Mouse (Mus musculus) forebrain, embryonic 14.5 days (tissue): ENCODE results near the gene Gm16503. TPM values are rescaled to one million over a fixed set of nuclear protein-coding genes. Genes with fewer than 3 reads are reported as not detected.
"Not testable (repeated sequence)": the region's sequence is repeated elsewhere in the genome, so short reads cannot be mapped to it uniquely, and the experiment has no call there.

Experiments used
- ATAC-seq: fragments of 200-750 bp; cut with Nextera tagmentation; 2 replicates; pipeline ENCODE4 v1.8.0; 2017; ENCODE audit warnings: mild to moderate bottlenecking, moderate library complexity
- DNase-seq: peaks from one replicate; pipeline ENCODE4 v3.0.0-alpha.2; 2015; ENCODE audit warnings: low spot score
- H3K27ac ChIP-seq: fragments of 300-500 bp; sonication (generic); 2 replicates; pipeline ENCODE4 v1.5.1; 2014; ENCODE audit warnings: low read depth, mild to moderate bottlenecking, control low read depth, low read length, moderate library complexity
- H3K27me3 ChIP-seq: fragments of 300-500 bp; sonication (generic); replicated peaks from 2 replicates; pipeline ENCODE4 v1.6.1; 2014; ENCODE audit warnings: low read length, control low read depth, mixed read lengths; ENCODE audit not compliant: control insufficient read depth, insufficient read depth
- H3K36me3 ChIP-seq: fragments of 300-500 bp; sonication (generic); 2 replicates; pipeline ENCODE4 v1.6.1; 2014; ENCODE audit warnings: low read length, control low read depth; ENCODE audit not compliant: control insufficient read depth, insufficient read depth
- H3K4me1 ChIP-seq: fragments of 300-500 bp; sonication (generic); 2 replicates; pipeline ENCODE4 v1.6.1; 2014; ENCODE audit warnings: antibody characterized with exemption, low read length, control low read depth; ENCODE audit not compliant: control insufficient read depth, insufficient read depth
- H3K4me2 ChIP-seq: fragments of 300-500 bp; sonication (generic); 2 replicates; pipeline ENCODE4 v1.6.1; 2014; ENCODE audit warnings: mild to moderate bottlenecking, control low read depth, low read length
- H3K4me3 ChIP-seq: fragments of 300-500 bp; sonication (generic); 2 replicates; pipeline ENCODE4 v1.5.1; 2014; ENCODE audit warnings: low read depth, low read length, control low read depth
- H3K9ac ChIP-seq: fragments of 300-500 bp; sonication (generic); 2 replicates; pipeline ENCODE4 v1.6.1; 2014; ENCODE audit warnings: mild to moderate bottlenecking, low read length, control low read depth, moderate library complexity
- H3K9me3 ChIP-seq: fragments of 300-500 bp; sonication (generic); replicated peaks from 2 replicates; pipeline ENCODE4 v1.6.1; 2016; ENCODE audit warnings: low read length, control low read depth, mixed read lengths; ENCODE audit not compliant: control insufficient read depth
- WGBS: fragments of 180-500 bp; shearing (Covaris S2); extraction: QIAGEN DNeasy Blood & Tissue Kit; methylation state at CpG from one replicate; pipeline ENCODE4 v1.1.7; 2014; 5-methylcytosine and 5-hydroxymethylcytosine counted together
- polyA plus RNA-seq: library from polyadenylated mRNA; unstranded; fragments of >200 nt; fragmentation: Nextera tagmentation; extraction: Ambion mirVana; gene quantifications from 2 replicates; pipeline ENCODE4 v1.2.1, GENCODE M21; 2014

Gm16503 gene
- polyA plus RNA-seq, result 0.12 and 0.13 TPM in 2 replicates

DNA sequence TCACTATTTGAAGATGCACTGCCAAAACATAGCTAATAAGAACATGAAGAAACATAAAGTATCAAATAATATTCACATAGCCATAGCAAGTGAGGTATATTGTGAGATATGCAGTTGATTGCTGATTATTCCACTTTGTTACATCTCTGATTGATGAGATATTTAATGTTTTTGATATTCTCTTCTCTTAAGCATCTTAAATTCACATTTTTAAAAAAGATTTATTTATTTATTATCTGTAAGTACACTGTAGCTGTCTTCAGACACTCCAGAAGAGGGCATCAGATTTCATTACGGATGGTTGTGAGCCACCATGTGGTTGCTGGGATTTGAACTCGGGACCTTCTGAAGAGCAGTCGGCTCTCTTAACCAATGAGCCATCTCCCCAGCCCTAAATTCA is at the start of gene Gm16503:
Gene Gm16503, plus strand, starts transcription at position 301 of the 400 bp plus-strand sequence.
- H3K4me2 ChIP-seq, H3K4me3 ChIP-seq, H3K36me3 ChIP-seq, ATAC-seq, H3K4me1 ChIP-seq, H3K9ac ChIP-seq, H3K27ac ChIP-seq, DNase-seq, H3K27me3 ChIP-seq: not testable (repeated sequence)
- H3K9me3 ChIP-seq, result peaks cover 37% of the 10 kb centered on the region
- 83% methylated on average over 3 of the region's 3 CpGs for WGBS

DNA sequence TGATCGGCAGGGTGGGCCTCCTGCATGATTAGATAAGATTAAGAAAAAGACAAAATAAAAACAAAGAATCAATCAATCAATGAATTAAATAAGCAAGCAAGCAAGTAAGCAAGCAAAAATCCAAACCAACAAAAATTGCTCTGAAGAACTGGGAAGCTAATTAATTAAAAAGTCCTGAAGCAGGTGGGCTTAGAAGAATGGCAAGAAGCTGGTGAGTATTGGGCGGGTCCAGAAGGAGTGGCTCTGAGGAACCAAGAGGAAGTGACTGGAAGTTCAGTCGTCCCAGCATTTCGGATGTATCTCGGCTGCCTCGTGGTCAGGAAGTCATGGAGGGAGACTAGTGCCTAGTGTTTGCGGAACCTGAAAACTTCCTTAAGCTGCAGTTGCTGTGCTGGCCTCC is 47.9 kb upstream of the Gm16503 start, which contains the start of gene Zfp982:
Gene Zfp982, plus strand, starts transcription at position 301 of the 400 bp plus-strand sequence.
- ATAC-seq, DNase-seq, H3K4me2 ChIP-seq, H3K27ac ChIP-seq, H3K4me3 ChIP-seq, H3K9ac ChIP-seq, H3K27me3 ChIP-seq, H3K36me3 ChIP-seq, H3K4me1 ChIP-seq: not testable (repeated sequence)
- WGBS, result 93% methylated on average over 7 of the region's 7 CpGs
- peaks cover 29% of the 10 kb centered on the region for H3K9me3 ChIP-seq

DNA sequence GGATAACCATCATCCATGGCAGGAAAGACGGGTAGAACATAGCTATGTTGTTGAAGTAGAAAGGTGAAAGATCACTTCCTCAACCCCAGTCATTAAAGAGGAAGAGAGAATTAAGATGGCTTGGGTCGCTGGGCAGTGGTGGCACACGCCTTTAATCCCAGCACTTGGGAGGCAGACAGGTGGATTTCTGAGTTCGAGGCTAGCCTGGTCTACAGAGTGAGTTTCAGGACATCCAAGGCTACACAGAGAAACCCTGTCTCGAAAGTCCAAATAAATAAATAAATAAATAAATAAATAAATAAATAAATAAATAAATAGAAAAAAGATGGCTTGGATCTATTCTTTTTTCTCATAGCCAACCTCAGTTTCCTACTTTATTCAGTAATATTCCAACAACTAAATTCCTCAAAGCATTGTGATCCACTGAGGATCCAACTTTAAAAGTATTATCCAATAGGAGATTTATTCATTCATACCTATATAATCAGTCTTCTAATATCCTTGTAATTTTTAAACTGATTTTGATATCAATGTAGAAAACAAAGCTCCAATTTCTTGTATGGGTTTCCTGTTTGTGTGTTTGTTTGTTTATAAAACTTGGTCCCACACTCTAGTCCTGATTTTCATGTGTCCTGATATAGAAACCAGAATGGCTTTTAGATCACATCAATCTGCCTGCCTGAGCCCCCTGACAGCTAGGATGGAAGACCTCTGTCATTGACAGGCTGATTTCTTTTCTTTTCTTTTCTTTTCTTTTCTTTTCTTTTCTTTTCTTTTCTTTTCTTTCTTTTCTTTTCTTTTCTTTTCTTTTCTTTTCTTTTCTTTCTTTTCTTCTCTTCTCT is 41.0 kb upstream of the Gm16503 start:
- H3K36me3 ChIP-seq, H3K4me3 ChIP-seq, H3K27ac ChIP-seq, ATAC-seq, H3K4me1 ChIP-seq, H3K4me2 ChIP-seq, H3K9ac ChIP-seq, DNase-seq, H3K27me3 ChIP-seq: not testable (repeated sequence)
- H3K9me3 ChIP-seq, result peaks cover 16% of the 10 kb centered on the region
- WGBS, result 87% methylated on average over 5 of the region's 5 CpGs

DNA sequence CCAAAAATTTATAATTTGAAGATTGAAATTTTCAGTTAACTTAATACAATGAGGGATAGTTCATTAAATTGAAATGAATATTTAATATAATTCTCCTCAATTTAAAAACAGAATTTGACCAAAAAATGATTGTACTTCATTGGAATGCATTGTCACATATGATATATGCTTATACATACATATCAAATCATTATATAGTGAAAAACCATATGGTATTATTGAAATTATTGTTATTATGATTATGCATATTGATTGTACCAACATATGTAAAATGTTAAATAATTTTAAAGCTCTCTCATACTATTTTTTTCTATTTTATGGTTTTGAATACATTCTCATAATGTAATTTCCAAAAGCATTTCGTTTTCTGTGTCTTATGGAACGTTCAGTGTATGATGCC is 30.8 kb upstream of the Gm16503 start:
- Histone ChIP-seq H3K9ac (no peak overlapping the region), H3K4me1 (no peaks in the 10 kb centered on the region), H3K4me2 (no peak overlapping the region), H3K27ac (no peak overlapping the region), H3K4me3 (no peak overlapping the region), H3K36me3 (no peaks in the 10 kb centered on the region), H3K9me3 (peaks cover 24% of the 10 kb centered on the region), H3K27me3 (no peaks in the 10 kb centered on the region)
- ATAC-seq (no peak), DNase-seq (no peak)
- 81% methylated on average over 2 of the region's 2 CpGs for WGBS

DNA sequence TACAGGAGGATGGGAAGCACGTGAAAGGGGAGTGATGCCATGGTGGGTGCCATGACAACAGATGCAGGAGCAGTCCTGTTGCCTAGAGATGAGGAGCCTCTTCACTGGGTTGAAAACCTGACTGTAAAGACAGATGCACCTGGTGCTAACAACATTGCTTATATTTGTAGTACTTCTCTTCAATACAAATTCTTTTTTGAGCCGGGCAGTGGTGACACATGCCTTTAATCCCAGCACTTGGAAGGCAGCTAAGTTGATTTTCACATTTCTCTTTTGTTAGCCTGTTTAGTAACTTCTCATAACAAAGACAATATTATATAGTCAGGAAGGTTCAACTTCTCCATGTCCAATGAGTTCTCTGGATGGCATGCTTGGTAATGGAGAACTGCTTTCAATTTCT is 21.0 kb upstream of the Gm16503 start:
- H3K4me1 ChIP-seq, result no peaks in the 10 kb centered on the region
- peaks cover 67% of the 10 kb centered on the region for H3K9me3 ChIP-seq
- H3K4me3 ChIP-seq, result no peak overlapping the region
- no peaks in the 10 kb centered on the region for H3K27me3 ChIP-seq
- DNase-seq (no peak), ATAC-seq (0 out of 2 replicates have a peak, but pooled peaks have one; percentile 23)
- no peak overlapping the region for H3K9ac ChIP-seq
- 69% methylated on average over 2 of the region's 2 CpGs for WGBS
- H3K4me2 ChIP-seq, result no peak overlapping the region
- no peak overlapping the region for H3K27ac ChIP-seq
- no peaks in the 10 kb centered on the region for H3K36me3 ChIP-seq

DNA sequence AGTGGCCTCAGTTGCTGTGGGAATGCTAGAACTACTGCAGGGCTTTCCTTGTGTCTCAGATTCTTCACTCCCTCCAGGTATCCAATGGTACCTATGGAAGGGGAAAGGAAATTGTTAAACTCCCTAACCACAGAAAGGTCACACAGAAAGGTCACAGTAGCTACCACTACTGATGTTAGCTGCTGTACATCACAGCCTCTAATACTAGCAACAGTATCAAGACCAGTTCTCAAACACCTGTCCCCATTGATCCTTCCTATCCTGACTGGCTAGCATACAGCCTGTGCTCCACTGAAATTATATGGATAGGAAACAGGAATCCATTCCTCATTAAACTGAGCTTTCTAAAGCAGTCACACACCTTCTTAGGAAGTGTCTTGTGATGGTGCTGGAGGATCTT is 19.9 kb upstream of the Gm16503 start:
- no peak overlapping the region for H3K4me2 ChIP-seq
- peaks cover 73% of the 10 kb centered on the region for H3K9me3 ChIP-seq
- no peaks in the 10 kb centered on the region for H3K36me3 ChIP-seq
- no peak overlapping the region for H3K4me3 ChIP-seq
- no peak overlapping the region for H3K9ac ChIP-seq
- ATAC-seq (no peak), DNase-seq (no peak)
- H3K4me1 ChIP-seq, result no peaks in the 10 kb centered on the region
- no peaks in the 10 kb centered on the region for H3K27me3 ChIP-seq
- H3K27ac ChIP-seq, result no peak overlapping the region

DNA sequence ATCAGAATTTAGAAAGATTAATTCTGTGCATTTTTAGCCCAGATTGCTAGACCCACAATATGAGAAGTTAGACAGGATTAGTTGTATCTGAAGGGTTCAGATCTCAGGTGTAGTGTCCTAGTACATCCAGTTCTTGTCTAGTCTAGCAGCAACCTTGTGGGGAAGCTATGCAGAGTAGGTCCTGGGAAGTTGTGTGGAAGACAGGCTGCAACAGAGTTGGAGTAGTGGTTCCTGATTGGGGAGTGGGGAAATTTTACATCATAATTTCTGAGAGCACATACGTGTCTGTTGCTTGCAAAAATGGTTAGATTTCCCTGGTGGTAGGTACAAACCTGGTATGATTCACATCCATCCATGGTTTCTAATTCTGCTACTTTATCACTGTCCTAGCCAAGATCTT is 14.9 kb upstream of the Gm16503 start:
- 86% methylated on average over 1 of the region's 1 CpGs for WGBS
- no peaks in the 10 kb centered on the region for H3K27me3 ChIP-seq
- H3K4me1 ChIP-seq, result no peaks in the 10 kb centered on the region
- no peak for ATAC-seq
- no peak overlapping the region for H3K9ac ChIP-seq
- H3K36me3 ChIP-seq, result no peaks in the 10 kb centered on the region
- no peak overlapping the region for H3K4me2 ChIP-seq
- H3K27ac ChIP-seq, result no peak overlapping the region
- H3K4me3 ChIP-seq, result no peak overlapping the region
- peaks cover 67% of the 10 kb centered on the region for H3K9me3 ChIP-seq
- DNase-seq, result no peak

DNA sequence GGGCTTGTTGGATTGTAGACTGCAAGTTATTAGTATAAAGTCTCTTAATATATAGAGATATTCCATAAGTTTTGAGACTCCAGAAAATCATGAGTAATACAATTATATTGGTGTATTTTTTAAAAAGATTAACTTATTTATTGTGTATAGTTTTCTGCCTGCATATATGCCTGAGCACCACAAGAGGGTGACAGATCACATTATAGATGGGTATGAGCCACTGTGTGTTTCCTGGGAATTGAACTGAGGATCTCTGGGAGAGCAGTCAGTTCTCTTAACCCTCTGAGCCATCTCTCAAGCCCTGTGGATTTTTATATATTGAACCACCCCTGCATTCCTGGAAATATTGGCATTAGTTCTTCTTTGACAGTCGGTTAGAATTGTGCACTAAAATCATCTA is 9.7 kb upstream of the Gm16503 start:
- 91% methylated on average over 1 of the region's 1 CpGs for WGBS
- ATAC-seq (no peak), DNase-seq (no peak)
- Histone ChIP-seq H3K9ac (no peak overlapping the region), H3K9me3 (peaks cover 41% of the 10 kb centered on the region), H3K27me3 (no peaks in the 10 kb centered on the region), H3K4me1 (no peaks in the 10 kb centered on the region), H3K4me3 (no peak overlapping the region), H3K4me2 (no peak overlapping the region), H3K36me3 (no peaks in the 10 kb centered on the region), H3K27ac (no peak overlapping the region)

DNA sequence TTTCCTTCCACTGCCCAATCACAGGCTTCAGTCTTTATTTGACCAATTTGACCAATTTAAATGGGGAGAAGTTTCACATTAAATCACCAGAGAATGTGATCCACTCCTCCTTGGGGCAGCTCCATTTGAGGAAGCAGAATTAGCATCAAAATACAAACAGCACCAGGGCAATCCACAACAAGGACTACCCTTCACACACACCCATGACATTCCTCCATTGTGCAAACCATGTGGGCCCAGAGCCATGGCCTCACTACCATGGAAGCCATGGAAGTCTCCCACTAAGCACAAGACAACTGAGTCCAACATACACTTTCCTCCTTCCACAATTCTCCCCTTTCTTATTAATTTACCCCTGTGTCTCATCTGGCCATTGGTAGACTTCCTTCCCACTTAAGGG is 4.1 kb upstream of the Gm16503 start:
- not testable (repeated sequence) for H3K9ac ChIP-seq, H3K4me2 ChIP-seq, H3K36me3 ChIP-seq, ATAC-seq, H3K27me3 ChIP-seq, H3K4me3 ChIP-seq, DNase-seq, H3K4me1 ChIP-seq, H3K27ac ChIP-seq
- peaks cover 35% of the 10 kb centered on the region for H3K9me3 ChIP-seq
